Mouse (Mus musculus) small intestine, adult 2 months (tissue): Measurements from ENCODE around the gene Tsr1.

ENCODE experiments used
- CTCF ChIP-seq: fragments of 200-500 bp; IDR thresholded peaks from 2 replicates; pipeline ENCODE4 v1.5.1; 2012; ENCODE audit warnings: low read depth, mild to moderate bottlenecking, control low read depth, inconsistent platforms, low read length, moderate library complexity, mixed read lengths; ENCODE audit not compliant: insufficient replicate concordance, insufficient read length; ENCODE audit errors: extremely low read depth
- POLR2A ChIP-seq: fragments of 200-500 bp; IDR thresholded peaks from 2 replicates; pipeline ENCODE4 v1.6.1; 2012; ENCODE audit warnings: low read depth, mild to moderate bottlenecking, control low read depth, inconsistent platforms, low read length, moderate library complexity

- TF ChIP-seq POLR2A (no peak), CTCF (no peak)
These were observed 21.4 kb downstream of the Tsr1 start for GRCm38 (mm10) chr11:74919249-74919648.
